Mouse (Mus musculus) B cell, adult 2 months (primary cell): ENCODE measurements at regions not wholly inside any gene's neighbourhood (a gene's known extent, or its start where the extent isn't known, plus 50 kb on each side); places are given as distances from the start of the nearest gene placed in this dataset.

Source experiments
- DNase-seq, 2 experiments: peaks; one replicate each; pipeline ENCODE4 v3.0.0; 2022

GRCm38 (mm10) chr9:120867861-120868260, 61.2 kb upstream of the Ctnnb1 start:
- DNase-seq: no peak

GRCm38 (mm10) chr9:120868330-120868729, 60.7 kb upstream of the Ctnnb1 start:
- DNase-seq: no peak

DNA sequence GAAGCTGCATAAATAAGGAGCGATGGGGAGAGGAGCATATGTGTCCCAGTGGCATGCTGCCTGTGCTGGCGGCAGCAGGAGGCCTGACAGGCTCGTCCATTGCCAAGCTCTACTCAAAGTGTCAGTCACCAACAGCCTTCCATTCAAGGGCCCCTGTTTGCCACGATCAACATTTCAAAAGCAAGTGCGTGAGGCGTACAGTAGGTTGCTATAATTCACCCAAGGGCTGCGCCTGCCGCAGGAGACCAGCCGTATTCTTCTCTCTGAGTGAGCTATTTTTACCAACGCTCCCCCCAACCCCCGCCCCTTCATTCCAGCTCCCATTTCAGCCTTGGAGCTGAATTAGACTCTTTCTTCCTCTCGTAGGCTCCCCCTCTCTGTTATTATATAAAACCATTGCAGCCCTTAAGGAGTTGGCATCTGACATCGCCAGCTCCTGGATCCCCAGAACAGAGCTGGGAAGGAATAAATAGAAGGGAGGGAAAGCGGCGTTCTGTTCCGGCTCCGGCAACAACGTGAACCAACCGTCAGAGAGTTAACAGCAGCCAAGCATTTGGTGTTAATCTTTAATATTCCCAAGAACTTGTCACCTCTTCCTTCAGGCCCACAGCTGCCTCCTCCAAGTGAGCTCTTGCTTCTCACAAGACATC, 59.5 kb upstream of the Ctnnb1 start:
- DNase-seq: no peak

- no peak for DNase-seq
These were observed 55.7 kb upstream of the Ctnnb1 start for GRCm38 (mm10) chr9:120873293-120873692.

DNA sequence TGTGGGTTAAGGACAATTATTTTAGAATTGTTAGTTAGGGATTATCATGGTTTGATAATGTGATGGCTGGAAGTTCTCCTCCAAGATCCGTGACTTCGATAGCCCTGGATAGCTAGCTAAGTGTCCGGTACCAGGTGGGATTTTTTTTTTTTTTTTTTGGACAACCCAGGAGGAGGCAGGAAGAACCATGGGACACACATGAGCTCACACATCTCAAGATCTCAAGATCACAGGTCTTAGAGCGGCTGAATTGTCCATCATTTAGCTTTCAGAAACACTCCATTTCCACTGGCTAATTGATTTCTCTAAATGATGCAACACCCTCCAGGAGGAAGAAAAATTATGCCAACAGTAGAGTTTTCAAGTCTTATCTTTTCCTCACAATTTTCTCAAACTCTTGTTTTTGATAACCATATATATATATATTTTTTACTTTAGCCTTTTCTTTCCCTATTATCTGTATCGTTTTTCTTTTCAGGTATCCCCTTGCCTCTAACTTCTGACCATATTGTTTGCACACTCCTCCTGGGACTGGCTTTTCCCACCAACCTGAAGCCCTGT, 54.5 kb upstream of the Ctnnb1 start:
- no peak for DNase-seq

DNA sequence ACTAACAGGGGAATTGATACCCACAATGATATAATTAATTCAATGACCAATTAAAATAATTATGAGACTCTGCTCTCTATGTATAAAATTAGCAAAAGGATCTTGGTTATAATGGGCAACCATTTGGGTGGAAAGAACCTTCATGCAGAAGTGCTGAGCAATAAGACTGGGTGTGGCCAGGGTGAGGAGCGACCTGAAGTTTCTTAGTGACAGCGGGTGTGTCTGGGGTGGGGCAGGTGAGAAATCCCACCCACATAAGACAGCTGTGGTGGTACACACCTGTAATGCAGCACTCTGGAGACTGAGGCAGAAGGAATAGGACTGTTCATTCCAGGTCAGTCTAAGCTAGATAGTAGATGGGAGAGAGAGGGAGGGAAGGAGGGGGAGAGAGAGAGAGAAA, 51.9 kb upstream of the Ctnnb1 start:
- no peak for DNase-seq
